Mouse (Mus musculus) liver, postnatal 0 days (tissue): ENCODE results near the gene Yeats2.

Experiments used
- CTCF ChIP-seq: sonication (generic); IDR thresholded peaks from 2 replicates; pipeline ENCODE4 v1.5.1; 2016; ENCODE audit warnings: antibody characterized with exemption, low read depth
- EP300 ChIP-seq: IDR thresholded peaks from 2 replicates; pipeline ENCODE4 v1.6.1; 2016; ENCODE audit warnings: antibody characterized with exemption, low read depth, mild to moderate bottlenecking

GRCm38 (mm10) chr16:20116069-20116468 is 24.8 kb upstream of the Yeats2 start:
- TF ChIP-seq CTCF (no peak), EP300 (no peak)
